Mouse (Mus musculus): ENCODE results near the gene Ndufb4. TPM values are rescaled to one million over a fixed set of nuclear protein-coding genes. Genes with fewer than 3 reads are reported as not detected.
A peak's percentile ranks its signal among the peaks of the same experiment; 100 is the strongest.

Ndufb4 gene
- polyA plus RNA-seq, 1 experiment = not detected

- TF ChIP-seq POLR2A (IDR thresholded peaks at IDR 0.05; ENCODE audit: insufficient read depth, low read depth, low read length) = no peak
- no peak for TF ChIP-seq CTCF (IDR thresholded peaks at IDR 0.05; ENCODE audit: insufficient read depth, low read depth, low read length)
- no peaks in the 10 kb centered on the region for H3K4me1 ChIP-seq (ENCODE audit: control insufficient read depth, insufficient read depth, low read length)
- H3K27ac ChIP-seq (ENCODE audit: insufficient read depth, low read depth, low read length) = no peak overlapping the region
- no peak overlapping the region for H3K4me3 ChIP-seq (ENCODE audit: insufficient read depth, low read depth, low read length)
- 77% methylated on average over 9 of the region's 9 CpGs for WGBS
Measured at GRCm38 (mm10) chr16:37663643-37664459, 9.6 kb upstream of the Ndufb4 start.

- WGBS = 58% methylated on average over 7 of the region's 7 CpGs
- Histone ChIP-seq H3K27ac (ENCODE audit: insufficient read depth, low read depth, low read length) (no peak overlapping the region), H3K4me3 (ENCODE audit: insufficient read depth, low read depth, low read length) (no peak overlapping the region), H3K4me1 (ENCODE audit: control insufficient read depth, insufficient read depth, low read length) (peaks cover 2% of the 10 kb centered on the region; the same call in 1 of the 2 replicates)
- no peak for TF ChIP-seq CTCF (IDR thresholded peaks at IDR 0.05; ENCODE audit: insufficient read depth, low read depth, low read length)
- TF ChIP-seq POLR2A (IDR thresholded peaks at IDR 0.05; ENCODE audit: insufficient read depth, low read depth, low read length) = no peak
Measured at GRCm38 (mm10) chr16:37656796-37657195, 2.5 kb upstream of the Ndufb4 start.

DNA sequence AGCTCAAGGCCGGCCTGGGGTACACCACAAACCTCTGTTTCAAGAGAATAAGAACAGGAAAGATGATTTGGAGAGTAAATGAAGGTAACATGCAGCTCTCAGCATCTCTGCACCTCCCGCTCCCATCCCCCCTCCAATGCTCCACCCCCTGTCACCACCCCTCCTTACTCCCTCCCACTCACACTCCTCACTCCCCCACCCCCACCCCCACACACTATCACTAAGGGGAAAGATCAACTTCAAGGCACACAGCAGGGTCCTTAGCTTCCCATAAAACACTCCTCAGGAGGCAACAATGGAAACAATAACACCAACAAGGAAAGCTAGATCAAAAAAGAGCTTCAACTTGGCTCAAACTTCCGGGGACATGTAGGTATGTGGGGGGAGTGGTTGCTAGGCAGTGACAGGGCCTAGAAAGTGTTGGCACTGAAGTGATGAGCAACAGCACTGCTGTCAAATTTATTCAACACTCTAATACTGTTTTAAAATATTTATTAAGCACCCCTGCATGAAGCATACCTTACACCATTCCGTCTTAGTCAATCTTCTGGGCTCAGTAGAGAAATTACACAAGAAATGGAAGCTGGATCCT, 1.6 kb upstream of the Ndufb4 start:
- TF ChIP-seq POLR2A (IDR thresholded peaks at IDR 0.05; ENCODE audit: insufficient read depth, low read depth, low read length) (no peak), CTCF (IDR thresholded peaks at IDR 0.05; ENCODE audit: insufficient read depth, low read depth, low read length) (no peak)
- 48% methylated on average over 4 of the region's 4 CpGs for WGBS
- H3K4me1 ChIP-seq (ENCODE audit: control insufficient read depth, insufficient read depth, low read length) = peaks cover 2% of the 10 kb centered on the region; the same call in 1 of the 2 replicates
- no peak overlapping the region for H3K27ac ChIP-seq (ENCODE audit: insufficient read depth, low read depth, low read length)
- H3K4me3 ChIP-seq (ENCODE audit: insufficient read depth, low read depth, low read length) = no peak overlapping the region

GRCm38 (mm10) chr16:37654831-37655455, 690 bp upstream of the Ndufb4 start:
- Histone ChIP-seq H3K4me3 (ENCODE audit: insufficient read depth, low read depth, low read length) (no peak overlapping the region), H3K4me1 (ENCODE audit: control insufficient read depth, insufficient read depth, low read length) (peaks cover 2% of the 10 kb centered on the region; the same call in 1 of the 2 replicates), H3K27ac (ENCODE audit: insufficient read depth, low read depth, low read length) (peak overlapping the region; percentile 68)
- 61% methylated on average over 4 of the region's 4 CpGs for WGBS
- TF ChIP-seq POLR2A (IDR thresholded peaks at IDR 0.05; ENCODE audit: insufficient read depth, low read depth, low read length) (no peak), CTCF (IDR thresholded peaks at IDR 0.05; ENCODE audit: insufficient read depth, low read depth, low read length) (no peak)

GRCm38 (mm10) chr16:37653058-37653457, 1.2 kb downstream of the Ndufb4 start:
- Histone ChIP-seq H3K4me1 (ENCODE audit: control insufficient read depth, insufficient read depth, low read length) (peaks cover 2% of the 10 kb centered on the region; the same call in 1 of the 2 replicates), H3K27ac (ENCODE audit: insufficient read depth, low read depth, low read length) (no peak overlapping the region), H3K4me3 (ENCODE audit: insufficient read depth, low read depth, low read length) (no peak overlapping the region)
- TF ChIP-seq CTCF (IDR thresholded peaks at IDR 0.05; ENCODE audit: insufficient read depth, low read depth, low read length) (no peak), POLR2A (IDR thresholded peaks at IDR 0.05; ENCODE audit: insufficient read depth, low read depth, low read length) (no peak)
- WGBS = 53% methylated on average over 1 of the region's 1 CpGs

DNA sequence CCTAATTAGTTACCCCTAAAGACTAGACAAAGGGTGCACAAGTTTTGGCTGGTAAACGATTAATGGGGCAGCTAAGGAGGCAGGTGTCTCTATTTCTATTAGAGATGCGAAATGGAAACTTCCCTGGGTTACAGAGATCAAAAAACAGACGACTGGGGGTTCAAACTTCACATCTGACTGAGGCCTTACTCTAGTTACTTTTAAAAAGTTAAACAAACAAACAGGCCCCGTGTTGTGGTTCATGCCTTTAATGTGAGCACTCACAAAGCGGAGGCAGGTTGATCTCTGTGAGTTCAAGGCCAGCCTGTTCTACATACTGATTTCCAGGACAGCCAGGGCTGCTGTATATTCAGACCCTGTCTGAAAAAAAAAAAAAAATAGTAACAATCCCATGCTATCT, 1.6 kb downstream of the Ndufb4 start:
- 65% methylated on average over 5 of the region's 5 CpGs for WGBS
- no peak overlapping the region for H3K4me3 ChIP-seq (ENCODE audit: insufficient read depth, low read depth, low read length)

GRCm38 (mm10) chr16:37651467-37651866, 2.8 kb downstream of the Ndufb4 start:
- H3K27ac ChIP-seq (ENCODE audit: insufficient read depth, low read depth, low read length) = no peak overlapping the region
- H3K4me1 ChIP-seq (ENCODE audit: control insufficient read depth, insufficient read depth, low read length) = peaks cover 2% of the 10 kb centered on the region; the same call in 1 of the 2 replicates
- 78% methylated on average over 5 of the region's 5 CpGs for WGBS
- no peak overlapping the region for H3K4me3 ChIP-seq (ENCODE audit: insufficient read depth, low read depth, low read length)
- TF ChIP-seq CTCF (IDR thresholded peaks at IDR 0.05; ENCODE audit: insufficient read depth, low read depth, low read length) (no peak), POLR2A (IDR thresholded peaks at IDR 0.05; ENCODE audit: insufficient read depth, low read depth, low read length) (no peak)

More for the DNA sequence above, 1.6 kb downstream of the Ndufb4 start:
- Histone ChIP-seq H3K27ac (ENCODE audit: insufficient read depth, low read depth, low read length) (no peak overlapping the region), H3K4me1 (ENCODE audit: control insufficient read depth, insufficient read depth, low read length) (peaks cover 2% of the 10 kb centered on the region; the same call in 1 of the 2 replicates)
- TF ChIP-seq CTCF (IDR thresholded peaks at IDR 0.05; ENCODE audit: insufficient read depth, low read depth, low read length) = no peak
- TF ChIP-seq POLR2A (IDR thresholded peaks at IDR 0.05; ENCODE audit: insufficient read depth, low read depth, low read length) = no peak

DNA sequence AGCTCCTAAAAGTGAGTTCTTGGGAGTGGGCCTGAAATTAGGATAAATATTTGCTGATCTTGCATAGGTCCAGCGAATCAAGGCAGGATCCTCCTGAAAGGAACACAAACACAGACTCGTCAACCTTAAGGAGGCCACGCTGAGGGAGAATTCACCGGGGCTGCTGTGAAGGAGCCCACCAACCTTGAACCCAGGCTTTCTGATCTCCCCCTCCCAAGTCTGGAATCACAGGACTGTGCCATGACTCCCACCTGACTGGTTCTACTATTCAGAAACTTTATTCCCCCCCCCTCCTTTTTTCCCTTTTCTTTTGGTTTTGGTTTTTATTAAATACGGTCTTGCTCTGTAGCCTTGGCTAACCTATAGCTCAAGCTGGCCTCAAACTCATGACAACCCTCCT, 5.2 kb downstream of the Ndufb4 start:
- no peak overlapping the region for H3K4me3 ChIP-seq (ENCODE audit: insufficient read depth, low read depth, low read length)
- H3K4me1 ChIP-seq (ENCODE audit: control insufficient read depth, insufficient read depth, low read length) = peaks cover 2% of the 10 kb centered on the region; the same call in 1 of the 2 replicates
- TF ChIP-seq POLR2A (IDR thresholded peaks at IDR 0.05; ENCODE audit: insufficient read depth, low read depth, low read length) (no peak), CTCF (IDR thresholded peaks at IDR 0.05; ENCODE audit: insufficient read depth, low read depth, low read length) (no peak)
- no peak overlapping the region for H3K27ac ChIP-seq (ENCODE audit: insufficient read depth, low read depth, low read length)
- 93% methylated on average over 5 of the region's 5 CpGs for WGBS

DNA sequence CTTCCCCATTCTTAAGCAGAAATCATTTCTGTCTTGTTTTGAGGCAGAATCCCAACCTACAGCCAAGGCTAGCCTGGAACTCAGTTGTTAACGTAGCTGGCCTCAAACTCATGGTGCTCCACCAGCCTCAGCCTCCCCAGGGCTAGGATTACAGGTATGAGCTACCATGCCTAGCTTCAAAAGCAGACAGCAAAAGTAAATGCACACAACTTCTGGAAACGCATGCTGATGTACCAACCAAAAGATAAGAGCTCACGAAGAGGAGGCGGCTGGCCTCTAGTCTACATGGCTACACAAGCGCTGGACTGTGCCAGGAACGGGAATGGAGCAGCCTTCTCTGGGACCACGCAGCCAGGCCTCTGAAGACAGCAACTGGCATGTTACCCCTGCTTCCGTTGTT, 6.3 kb downstream of the Ndufb4 start:
- H3K4me1 ChIP-seq (ENCODE audit: control insufficient read depth, insufficient read depth, low read length) = peaks cover 2% of the 10 kb centered on the region; the same call in 1 of the 2 replicates
- TF ChIP-seq CTCF (IDR thresholded peaks at IDR 0.05; ENCODE audit: insufficient read depth, low read depth, low read length) (no peak), POLR2A (IDR thresholded peaks at IDR 0.05; ENCODE audit: insufficient read depth, low read depth, low read length) (no peak)
- WGBS = 94% methylated on average over 8 of the region's 8 CpGs
- no peak overlapping the region for H3K4me3 ChIP-seq (ENCODE audit: insufficient read depth, low read depth, low read length)
- H3K27ac ChIP-seq (ENCODE audit: insufficient read depth, low read depth, low read length) = no peak overlapping the region

Measured in olfactory bulb, adult 2 months (tissue).